Mouse (Mus musculus) MEL (cell line): ENCODE measurements at regions not wholly inside any gene's neighbourhood (a gene's known extent, or its start where the extent isn't known, plus 50 kb on each side); places are given as distances from the start of the nearest gene placed in this dataset.

Experiments used
- DNase-seq: peaks from one replicate; pipeline ENCODE4 v3.0.0; 2011; ENCODE audit warnings: low read depth, low spot score
- H3K27ac ChIP-seq: 2 replicates; pipeline ENCODE4 v1.5.1; 2012; ENCODE audit warnings: low read depth, mild to moderate bottlenecking, control low read depth, low read length, moderate library complexity; ENCODE audit not compliant: control insufficient read depth
- H3K27me3 ChIP-seq, 2 experiments: fragments of 150-350 bp in 1 of 2; sonication (generic) in 1 of 2; 2 replicates each; pipeline ENCODE4 v1.6.1; 2012; ENCODE audit warnings: low read length in 2 of 2, mild to moderate bottlenecking in 2 of 2, improper control_type of control experiment in 1 of 2, moderate library complexity in 1 of 2; ENCODE audit not compliant: insufficient read depth in 2 of 2, control insufficient read depth in 1 of 2
- H3K36me3 ChIP-seq, 2 experiments: 2 replicates each; pipeline ENCODE4 v1.6.1; 2012 to 2014; ENCODE audit warnings: low read length in 2 of 2, improper control_type of control experiment in 1 of 2, inconsistent platforms in 1 of 2, mild to moderate bottlenecking in 1 of 2; ENCODE audit not compliant: insufficient read depth in 2 of 2, control insufficient read depth in 1 of 2
- H3K4me1 ChIP-seq, 2 experiments: fragments of 150-350 bp in 1 of 2; sonication (generic) in 1 of 2; 2 replicates each; pipeline ENCODE4 v1.6.1; 2012; ENCODE audit warnings: low read length in 2 of 2, improper control_type of control experiment in 1 of 2, mild to moderate bottlenecking in 1 of 2; ENCODE audit not compliant: insufficient read depth in 2 of 2, control insufficient read depth in 1 of 2
- H3K4me3 ChIP-seq, 2 experiments: fragments of 150-350 bp in 1 of 2; sonication (generic) in 1 of 2; 2 replicates each; pipeline ENCODE4 v1.5.1; 2012; ENCODE audit warnings: low read depth in 2 of 2, low read length in 2 of 2, mild to moderate bottlenecking in 2 of 2, moderate library complexity in 2 of 2, control low read depth in 1 of 2, improper control_type of control experiment in 1 of 2; ENCODE audit not compliant: control insufficient read depth in 1 of 2, insufficient read depth in 1 of 2
- H3K79me2 ChIP-seq: 2 replicates; pipeline ENCODE4 v1.6.1; 2012; ENCODE audit warnings: mild to moderate bottlenecking, low read length, moderate library complexity; ENCODE audit not compliant: control insufficient read depth, poor library complexity, insufficient read depth
- H3K9ac ChIP-seq: 2 replicates; pipeline ENCODE4 v1.6.1; 2012; ENCODE audit warnings: low read depth, mild to moderate bottlenecking, control low read depth, low read length, moderate library complexity; ENCODE audit not compliant: control insufficient read depth, poor library complexity, severe bottlenecking
- H3K9me3 ChIP-seq: fragments of 150-350 bp; sonication (generic); replicated peaks from 2 replicates; pipeline ENCODE4 v1.6.1; 2012; ENCODE audit warnings: mild to moderate bottlenecking, low read length, improper control_type of control experiment, moderate library complexity; ENCODE audit not compliant: insufficient read depth
- CHD1 ChIP-seq: IDR thresholded peaks from 2 replicates; pipeline ENCODE4 v1.6.1; 2012; ENCODE audit warnings: low read depth, mild to moderate bottlenecking, inconsistent platforms, low read length, improper control_type of control experiment
- CTCF ChIP-seq, 3 experiments: IDR thresholded peaks in 2 of 3; conservative IDR thresholded peaks in 1 of 3; 2 replicates each; pipeline ENCODE4 v1.5.1; 2011 to 2012; ENCODE audit warnings: low read length in 3 of 3, low read depth in 2 of 3, mild to moderate bottlenecking in 2 of 3, improper control_type of control experiment in 1 of 3, inconsistent platforms in 1 of 3, mixed read lengths in 1 of 3, moderate library complexity in 1 of 3; ENCODE audit not compliant: control insufficient read depth in 1 of 3, insufficient read depth in 1 of 3, poor library complexity in 1 of 3, severe bottlenecking in 1 of 3
- E2F4 ChIP-seq: IDR thresholded peaks from 2 replicates; pipeline ENCODE4 v1.6.1; 2011; ENCODE audit warnings: low read depth, low read length, improper control_type of control experiment, borderline replicate concordance
- ELF1 ChIP-seq: IDR thresholded peaks from 2 replicates; pipeline ENCODE4 v1.6.1; 2014; ENCODE audit warnings: low read depth, mild to moderate bottlenecking, inconsistent platforms, low read length, improper control_type of control experiment, moderate library complexity
- ETS1 ChIP-seq: IDR thresholded peaks from 2 replicates; pipeline ENCODE4 v1.6.1; 2012; ENCODE audit warnings: low read depth, mild to moderate bottlenecking, inconsistent platforms, low read length, improper control_type of control experiment, moderate library complexity
- HCFC1 ChIP-seq: IDR thresholded peaks from 2 replicates; pipeline ENCODE4 v1.6.1; 2012; ENCODE audit warnings: low read depth, mild to moderate bottlenecking, inconsistent platforms, low read length, improper control_type of control experiment, moderate library complexity
- KAT2A ChIP-seq: conservative IDR thresholded peaks from 2 replicates; pipeline ENCODE4 v1.6.1; 2012; ENCODE audit warnings: low read depth, low read length, improper control_type of control experiment, inconsistent platforms
- MAFK ChIP-seq: IDR thresholded peaks from 2 replicates; pipeline ENCODE4 v1.6.1; 2011; ENCODE audit warnings: low read depth, mild to moderate bottlenecking, low read length, improper control_type of control experiment, borderline replicate concordance
- MEF2A ChIP-seq: IDR thresholded peaks from 2 replicates; pipeline ENCODE4 v1.6.1; 2014; ENCODE audit warnings: low read depth, mild to moderate bottlenecking, inconsistent platforms, low read length, improper control_type of control experiment; ENCODE audit not compliant: poor library complexity, insufficient replicate concordance, severe bottlenecking; ENCODE audit errors: extremely low read depth
- MYB ChIP-seq: IDR thresholded peaks from 2 replicates; pipeline ENCODE4 v1.6.1; 2011; ENCODE audit warnings: mild to moderate bottlenecking, low read depth, low read length, improper control_type of control experiment
- MYC ChIP-seq: IDR thresholded peaks from 2 replicates; pipeline ENCODE4 v1.6.1; 2011; ENCODE audit warnings: low read depth, mild to moderate bottlenecking, low read length, improper control_type of control experiment, moderate library complexity
- NELFE ChIP-seq: IDR thresholded peaks from 2 replicates; pipeline ENCODE4 v1.6.1; 2011; ENCODE audit warnings: low read depth, low read length, improper control_type of control experiment
- NRF1 ChIP-seq: IDR thresholded peaks from 2 replicates; pipeline ENCODE4 v1.6.1; 2014; ENCODE audit warnings: low read depth, mild to moderate bottlenecking, inconsistent platforms, low read length, improper control_type of control experiment, moderate library complexity; ENCODE audit not compliant: poor library complexity, insufficient read depth, severe bottlenecking
- RAD21 ChIP-seq: IDR thresholded peaks from 2 replicates; pipeline ENCODE4 v1.6.1; 2011; ENCODE audit warnings: mild to moderate bottlenecking, low read depth, low read length, improper control_type of control experiment
- SIN3A ChIP-seq: IDR thresholded peaks from 2 replicates; pipeline ENCODE4 v1.6.1; 2012; ENCODE audit warnings: low read length, improper control_type of control experiment, inconsistent platforms
- SMC3 ChIP-seq: IDR thresholded peaks from 2 replicates; pipeline ENCODE4 v1.6.1; 2011; ENCODE audit warnings: low read depth, low read length, improper control_type of control experiment
- TAL1 ChIP-seq: IDR thresholded peaks from 2 replicates; pipeline ENCODE4 v1.6.1; 2012; ENCODE audit warnings: mild to moderate bottlenecking, inconsistent platforms, low read length, moderate library complexity, mixed read lengths
- TBP ChIP-seq: IDR thresholded peaks from 2 replicates; pipeline ENCODE4 v1.8.0; 2011; ENCODE audit warnings: low read depth, low read length, improper control_type of control experiment
- USF1 ChIP-seq: IDR thresholded peaks from 2 replicates; pipeline ENCODE4 v1.6.1; 2014; ENCODE audit warnings: low read depth, mild to moderate bottlenecking, inconsistent platforms, low read length, improper control_type of control experiment, moderate library complexity
- USF2 ChIP-seq, 2 experiments: IDR thresholded peaks; 2 replicates each; pipeline ENCODE4 v1.6.1; 2011 to 2012; ENCODE audit warnings: improper control_type of control experiment in 2 of 2, low read length in 2 of 2, borderline replicate concordance in 1 of 2, inconsistent platforms in 1 of 2, low read depth in 1 of 2, mild to moderate bottlenecking in 1 of 2; ENCODE audit not compliant: insufficient read depth in 1 of 2
- ZMIZ1 ChIP-seq: IDR thresholded peaks from 2 replicates; pipeline ENCODE4 v1.6.1; 2012; ENCODE audit warnings: low read depth, mild to moderate bottlenecking, inconsistent platforms, low read length, improper control_type of control experiment, moderate library complexity
- ZNF384 ChIP-seq: IDR thresholded peaks from 2 replicates; pipeline ENCODE4 v1.6.1; 2012; ENCODE audit warnings: low read depth, mild to moderate bottlenecking, inconsistent platforms, low read length, improper control_type of control experiment

- TF ChIP-seq ZMIZ1 (no peak), MEF2A (no peak), MAFK (no peak), SMC3 (no peak), KAT2A (no peak), NRF1 (no peak), USF1 (no peak), MYB (no peak), NELFE (no peak), MYC (no peak), CTCF (IDR thresholded peaks at IDR 0.05 in 2 of 3, conservative IDR thresholded peaks at IDR 0.05 in 1 of 3; ENCODE audit: control insufficient read depth in 1 of 3, insufficient read depth in 1 of 3, low read depth in 2 of 3, low read length in 3 of 3, poor library complexity in 1 of 3, severe bottlenecking in 1 of 3) (no peak), E2F4 (no peak)
- DNase-seq: no peak
- H3K9ac ChIP-seq: no peak overlapping the region
- no peaks in the 10 kb centered on the region for H3K4me1 ChIP-seq
- H3K4me3 ChIP-seq: no peak overlapping the region
- H3K36me3 ChIP-seq: no peaks in the 10 kb centered on the region
- no peaks in the 10 kb centered on the region for H3K9me3 ChIP-seq
- no peaks in the 10 kb centered on the region for H3K79me2 ChIP-seq
- no peak overlapping the region for H3K27ac ChIP-seq
- no peaks in the 10 kb centered on the region for H3K27me3 ChIP-seq
Observed at GRCm38 (mm10) chr1:154255971-154256370, 55.0 kb downstream of the Zfp648 start.

GRCm38 (mm10) chr1:154256811-154257210, 55.8 kb downstream of the Zfp648 start:
- Histone ChIP-seq H3K4me3 (no peak overlapping the region), H3K79me2 (no peaks in the 10 kb centered on the region), H3K4me1 (no peaks in the 10 kb centered on the region), H3K27ac (no peak overlapping the region), H3K9ac (no peak overlapping the region), H3K27me3 (no peaks in the 10 kb centered on the region), H3K9me3 (no peaks in the 10 kb centered on the region), H3K36me3 (no peaks in the 10 kb centered on the region)
- no peak for DNase-seq
- TF ChIP-seq CHD1 (no peak), TAL1 (no peak), MYB (no peak), ETS1 (no peak), TBP (no peak), MAFK (no peak), SIN3A (no peak), MYC (no peak), ZMIZ1 (no peak), ELF1 (no peak), USF2 (IDR thresholded peaks at IDR 0.05; ENCODE audit: borderline replicate concordance in 1 of 2, insufficient read depth in 1 of 2, low read depth in 1 of 2, low read length in 2 of 2) (no peak), RAD21 (no peak), ZNF384 (no peak), USF1 (no peak), HCFC1 (no peak)
